Comparison of ENCODE assay signal across 8 mouse cellular contexts in the genomic region with DNA sequence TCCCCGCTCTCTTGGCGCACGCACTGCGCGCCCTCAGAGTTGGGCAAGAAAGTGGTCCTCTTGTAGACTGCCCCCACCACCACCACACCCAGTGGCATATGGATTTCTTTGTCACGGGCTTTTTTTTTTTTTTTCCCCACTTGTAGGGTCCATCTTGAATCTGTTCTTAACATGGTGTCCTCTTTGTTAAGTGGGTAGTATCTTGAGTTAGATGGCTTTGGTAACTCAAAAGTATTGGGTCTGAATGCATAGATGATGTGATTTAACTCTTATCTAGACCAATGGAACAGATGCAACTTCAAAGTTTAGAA. TPM values are rescaled to one million over a fixed set of nuclear protein-coding genes. Genes with fewer than 3 reads are reported as not detected.
DNase-seq lines count a peak whose midpoint lies in the region; ATAC-seq and TF ChIP-seq lines count a peak whose summit lies in the region.

No protein-coding gene starts in this region.

- DNase-seq in heart, postnatal 0 days (ENCODE audit: low spot score) = no peak
- no peak for DNase-seq in heart, postnatal 25 days (ENCODE audit: low spot score)
- DNase-seq in Patski (ENCODE audit: low read depth, low spot score) (peak; percentile 15), adipocyte (ENCODE audit: low spot score) (no peak)
- no peak for DNase-seq in midbrain, embryonic 14.5 days
- no peak for DNase-seq in right cerebral cortex, adult 2 months (ENCODE audit: low spot score in 2 of 2)
- no peak for DNase-seq in cerebellum, postnatal 10 days

- H3K36me3 ChIP-seq in heart, postnatal 0 days (replicated peaks; ENCODE audit: control insufficient read depth, insufficient read depth, low read length) = no peaks in the 10 kb centered on the region
- H3K36me3 ChIP-seq in hindbrain, embryonic 13.5 days = no peaks in the 10 kb centered on the region
- 0 out of 2 replicates have a peak, but pooled peaks cover 7% of the 10 kb centered on the region for H3K36me3 ChIP-seq in midbrain, embryonic 14.5 days (ENCODE audit: control insufficient read depth, insufficient read depth, low read length)

- POLR2A ChIA-PET in Patski (lab: Charles Lee) = no interaction called here

- CTCF ChIA-PET in Patski (lab: Charles Lee) = no interaction called here

- 8% methylated on average over 6 of the region's 6 CpGs for WGBS in heart, postnatal 0 days
- WGBS in hindbrain, embryonic 13.5 days = 1% methylated on average over 6 of the region's 6 CpGs
- 3% methylated on average over 6 of the region's 6 CpGs for WGBS in midbrain, embryonic 14.5 days

- ATAC-seq in heart, postnatal 0 days (ENCODE audit: insufficient read depth, low read depth) = no peak
- ATAC-seq in Patski = no peak
- no peak for ATAC-seq in hindbrain, embryonic 13.5 days (ENCODE audit: low FRiP score)
- no peak for ATAC-seq in midbrain, embryonic 14.5 days (ENCODE audit: low FRiP score, low TSS enrichment)

- H3K27me3 ChIP-seq in heart, postnatal 0 days (ENCODE audit: control insufficient read depth, insufficient read depth, low read length) = peaks cover 28% of the 10 kb centered on the region
- peaks cover 75% of the 10 kb centered on the region for H3K27me3 ChIP-seq in Patski
- peaks cover 24% of the 10 kb centered on the region for H3K27me3 ChIP-seq in hindbrain, embryonic 13.5 days
- H3K27me3 ChIP-seq in midbrain, embryonic 14.5 days (ENCODE audit: control insufficient read depth, insufficient read depth, low read length) = peaks cover 23% of the 10 kb centered on the region

- peak overlapping the region; percentile 59 for H3K4me3 ChIP-seq in heart, postnatal 0 days (ENCODE audit: low read depth, low read length)
- peak overlapping the region; percentile 68 for H3K4me3 ChIP-seq in hindbrain, embryonic 13.5 days
- H3K4me3 ChIP-seq in midbrain, embryonic 14.5 days (replicated peaks; ENCODE audit: low read depth, low read length) = peak overlapping the region; percentile 61

- H3K27ac ChIP-seq in heart, postnatal 0 days (ENCODE audit: low read depth) = no peak overlapping the region
- peak overlapping the region; percentile 96 for H3K27ac ChIP-seq in hindbrain, embryonic 13.5 days
- H3K27ac ChIP-seq in midbrain, embryonic 14.5 days (replicated peaks; ENCODE audit: low read depth, low read length) = peak overlapping the region; percentile 95

- peaks cover 7% of the 10 kb centered on the region for H3K9me3 ChIP-seq in heart, postnatal 0 days (replicated peaks; ENCODE audit: control insufficient read depth, low read length)
- H3K9me3 ChIP-seq in hindbrain, embryonic 13.5 days = no peaks in the 10 kb centered on the region
- H3K9me3 ChIP-seq in midbrain, embryonic 14.5 days (ENCODE audit: control insufficient read depth, low read length) = 0 out of 2 replicates have a peak, but pooled peaks cover 4% of the 10 kb centered on the region

- H3K9ac ChIP-seq in heart, postnatal 0 days (replicated peaks; ENCODE audit: low read depth, low read length) = peak overlapping the region; percentile 56; the same call in 1 of the 2 replicates
- peak overlapping the region; percentile 82 for H3K9ac ChIP-seq in hindbrain, embryonic 13.5 days
- peak overlapping the region; percentile 68 for H3K9ac ChIP-seq in midbrain, embryonic 14.5 days (replicated peaks; ENCODE audit: low read length)

- no peak for TF ChIP-seq CTCF in heart, postnatal 0 days (IDR thresholded peaks at IDR 0.05; ENCODE audit: low read depth)
- TF ChIP-seq CTCF in Patski (IDR thresholded peaks at IDR 0.05) = no peak

- TF ChIP-seq EP300 in heart, postnatal 0 days (IDR thresholded peaks at IDR 0.05; ENCODE audit: low read depth) = no peak

- in situ Hi-C loops in Patski (cut with MboI; ENCODE audit: low pct_unique_long_range_greater_than_20kb) = no loop called here

- intact Hi-C loops in heart, postnatal 25 days (cut with DNase I) = loop anchor here (1.0 to 2.0 kb wide), 2 partner anchors 22 to 65 kb away; a partner anchor contains a TSS

- H3K4me1 ChIP-seq in heart, postnatal 0 days (ENCODE audit: control insufficient read depth, insufficient read depth) = no peaks in the 10 kb centered on the region
- peaks cover 9% of the 10 kb centered on the region; the same call in 1 of the 2 replicates for H3K4me1 ChIP-seq in hindbrain, embryonic 13.5 days (replicated peaks)
- peaks cover 11% of the 10 kb centered on the region for H3K4me1 ChIP-seq in midbrain, embryonic 14.5 days (ENCODE audit: control insufficient read depth, insufficient read depth, low read length)

- H3K4me2 ChIP-seq in heart, postnatal 0 days (ENCODE audit: low read depth, low read length) = peak overlapping the region; percentile 66
- H3K4me2 ChIP-seq in hindbrain, embryonic 13.5 days = peak overlapping the region; percentile 65
- H3K4me2 ChIP-seq in midbrain, embryonic 14.5 days (ENCODE audit: low read length) = peak overlapping the region; percentile 67

RNA-seq across cellular contexts. Expression of a gene that starts 0.8 kb away (rescaled TPM):
- 3.7 and 10.1 TPM in 2 replicates for total RNA-seq in heart, postnatal 0 days (2014; rRNA removed; ENCODE audit: low replicate concordance)
- 5.0 and 5.1 TPM in 2 replicates for polyA plus RNA-seq in heart, postnatal 0 days (2015; fragmentation: Nextera tagmentation; extraction: Ambion mirVana)
- total RNA-seq in heart, postnatal 25 days (2021) = 1 to 10 TPM; 7.5 to 7.9 TPM
- 5.7 TPM for polyA plus RNA-seq in Patski (2021)
- polyA plus RNA-seq in hindbrain, embryonic 13.5 days (2015; fragmentation: Nextera tagmentation; extraction: Ambion mirVana) = 6.0 and 6.5 TPM in 2 replicates
- 8.0 and 12.2 TPM in 2 replicates for polyA plus RNA-seq in midbrain, embryonic 14.5 days (2014; fragmentation: Nextera tagmentation; extraction: Ambion mirVana)
